Mouse (Mus musculus): Measurements from ENCODE around the gene Garnl3.
"Not testable (repeated sequence)": the region's sequence is repeated elsewhere in the genome, so short reads cannot be mapped to it uniquely, and the experiment has no call there.

Gene Garnl3

DNA sequence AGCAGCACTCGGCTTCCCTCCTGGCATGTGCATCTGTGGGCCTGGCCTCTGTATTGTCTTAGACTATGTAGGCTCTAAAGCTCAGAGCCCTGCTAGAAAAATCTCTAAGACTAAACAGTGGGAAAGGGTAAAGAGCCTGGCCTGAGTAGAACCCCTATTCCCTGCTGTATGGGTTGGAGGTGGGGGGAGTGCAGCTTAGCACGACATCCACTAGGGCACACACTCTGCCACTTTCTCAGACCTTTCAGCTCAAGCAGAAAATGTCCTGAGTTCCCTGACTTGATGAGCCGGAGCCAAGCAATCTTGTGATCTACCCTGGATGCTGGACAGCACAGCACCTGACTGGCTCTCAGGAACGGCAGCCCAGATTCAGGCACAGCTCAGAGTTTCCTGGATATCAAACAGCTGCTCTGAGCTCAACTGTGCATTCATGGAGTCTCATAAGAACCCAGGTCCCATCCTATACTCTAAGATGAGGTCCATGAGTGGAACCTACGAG, 24.9 kb upstream of the Garnl3 start:
- DNase-seq (ENCODE audit: low spot score in 2 of 2) = no peak

DNA sequence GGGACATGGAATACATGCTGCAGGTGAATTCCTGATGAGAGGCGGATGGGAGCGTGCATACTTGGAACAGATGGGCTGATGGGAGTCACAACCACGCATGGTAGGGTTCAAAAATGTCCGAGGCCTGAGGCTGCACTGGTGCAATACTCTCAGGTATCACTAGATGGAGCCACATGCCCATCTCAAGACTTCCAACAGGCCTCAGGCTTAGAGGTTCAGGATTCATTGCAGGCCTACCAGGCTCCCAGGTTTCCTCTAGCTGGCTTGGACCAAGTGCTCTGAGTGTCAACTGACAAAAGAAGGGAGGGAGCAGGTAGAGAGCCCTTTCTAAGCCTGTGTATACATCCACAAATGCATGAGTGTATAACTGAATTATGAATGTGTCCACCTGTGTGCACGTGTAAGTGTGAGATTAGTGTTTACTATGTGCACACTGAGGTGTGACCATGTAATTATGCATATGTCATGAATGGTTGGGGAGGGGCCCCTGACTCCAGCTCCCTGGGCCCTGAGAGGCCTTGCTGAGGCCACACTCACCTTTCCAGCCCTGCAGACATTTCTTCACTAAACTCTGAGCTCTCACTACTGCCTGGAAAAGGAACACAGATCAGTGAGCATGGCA, 23.4 kb upstream of the Garnl3 start:
- peak in 1 of 2 experiments; percentile 89 for DNase-seq (ENCODE audit: low spot score in 2 of 2)

DNA sequence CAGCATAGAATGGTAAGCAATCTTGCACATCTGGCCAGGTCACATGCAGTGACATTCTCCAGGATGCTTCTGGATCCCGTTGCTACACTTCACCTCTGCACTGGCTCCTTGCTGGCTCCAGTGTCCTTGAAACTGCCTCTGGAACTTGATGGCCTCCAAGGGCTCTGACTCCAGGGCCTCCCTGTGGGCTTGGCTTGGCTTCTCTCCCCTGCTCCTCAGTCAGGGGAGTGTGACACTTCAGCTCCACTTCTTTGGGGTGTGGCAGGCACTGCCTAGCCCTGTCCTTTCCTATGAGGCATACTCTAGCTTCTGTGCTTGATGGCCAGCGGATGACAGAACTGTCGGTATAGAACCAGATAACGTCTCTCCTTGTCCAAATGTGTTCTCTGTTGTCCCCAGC, 15.5 kb upstream of the Garnl3 start:
- no peak for DNase-seq (ENCODE audit: low spot score in 2 of 2)

DNA sequence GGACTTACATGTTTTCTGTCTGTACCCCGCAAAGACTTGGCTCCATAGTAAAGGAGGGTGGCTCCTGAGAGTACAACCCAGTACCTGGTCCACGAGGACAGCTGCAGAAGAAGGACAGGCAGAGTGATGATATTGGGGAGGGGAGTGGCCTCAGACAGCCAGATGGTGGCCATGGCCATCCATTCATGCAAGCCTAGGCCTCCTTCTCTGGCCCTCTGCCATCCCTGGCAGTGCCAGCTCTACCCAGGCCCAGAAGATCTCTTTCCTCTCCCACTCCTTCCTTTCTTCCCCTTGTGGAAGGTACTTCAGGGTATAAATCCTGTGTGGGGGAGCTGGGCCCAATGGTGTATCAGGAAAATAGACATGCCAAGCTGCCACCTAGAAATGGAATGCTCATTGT, 11.8 kb upstream of the Garnl3 start:
- no peak for DNase-seq (ENCODE audit: low spot score in 2 of 2)

DNA sequence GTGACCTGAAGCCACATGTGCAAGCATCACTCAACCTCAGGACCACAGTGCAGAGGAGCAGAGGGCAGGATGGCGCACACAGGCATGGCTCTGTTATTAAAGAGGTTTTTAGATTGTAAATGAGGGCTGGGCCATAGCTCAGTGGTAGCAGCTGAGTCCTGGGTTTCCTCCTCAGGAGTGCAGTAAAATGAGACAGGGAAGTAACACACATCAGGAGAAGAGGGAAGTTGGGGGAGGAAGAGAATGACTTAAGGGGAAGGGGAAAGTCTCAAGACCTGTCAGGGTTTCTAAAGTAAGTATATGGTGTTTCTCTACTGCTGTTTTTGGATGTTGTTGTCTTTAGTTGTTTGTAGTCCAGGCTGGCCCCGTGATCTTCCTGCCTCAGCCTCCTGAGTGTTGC, 7.0 kb upstream of the Garnl3 start:
- no peak for DNase-seq (ENCODE audit: low spot score in 2 of 2)

DNA sequence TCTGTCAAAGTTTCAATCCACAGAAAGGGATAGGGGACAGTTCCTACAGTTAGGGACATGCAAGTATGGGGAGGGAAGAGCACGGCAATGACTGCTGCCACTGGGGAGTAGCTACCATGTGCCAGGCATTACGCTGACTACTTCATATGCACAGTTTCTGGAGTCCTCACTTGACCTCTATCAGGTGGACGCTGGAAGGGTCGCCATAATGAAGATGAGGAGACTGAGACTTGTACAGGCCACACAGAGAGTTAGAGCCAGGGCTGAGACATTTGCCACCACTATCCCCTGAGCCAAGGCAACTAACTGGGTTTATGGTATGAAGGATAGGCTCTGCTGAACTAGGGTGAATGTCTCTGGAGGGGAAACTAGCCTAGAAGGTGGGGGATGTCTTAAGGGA, 6.3 kb upstream of the Garnl3 start:
- DNase-seq (ENCODE audit: low spot score in 2 of 2) = no peak

DNA sequence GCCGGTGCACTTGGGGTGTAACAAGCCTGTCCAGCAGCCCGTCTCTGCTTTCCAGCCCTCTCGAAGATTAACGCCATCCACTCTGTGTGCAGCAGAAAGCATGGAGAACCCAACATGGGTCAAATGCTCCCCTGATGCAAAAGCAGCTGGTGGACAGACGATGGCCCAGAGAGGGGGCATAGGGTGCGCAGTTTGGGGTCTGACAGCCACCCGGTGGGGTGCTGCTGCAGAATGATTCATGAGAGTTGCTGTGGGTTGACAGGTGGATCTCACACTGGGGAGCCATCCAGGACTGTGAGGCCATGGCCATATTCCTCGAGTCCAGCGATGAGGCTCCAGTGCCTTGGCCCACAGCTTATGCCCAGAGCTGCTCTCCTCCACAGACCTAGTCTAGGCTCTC, 5.8 kb upstream of the Garnl3 start:
- no peak for DNase-seq (ENCODE audit: low spot score in 2 of 2)

DNA sequence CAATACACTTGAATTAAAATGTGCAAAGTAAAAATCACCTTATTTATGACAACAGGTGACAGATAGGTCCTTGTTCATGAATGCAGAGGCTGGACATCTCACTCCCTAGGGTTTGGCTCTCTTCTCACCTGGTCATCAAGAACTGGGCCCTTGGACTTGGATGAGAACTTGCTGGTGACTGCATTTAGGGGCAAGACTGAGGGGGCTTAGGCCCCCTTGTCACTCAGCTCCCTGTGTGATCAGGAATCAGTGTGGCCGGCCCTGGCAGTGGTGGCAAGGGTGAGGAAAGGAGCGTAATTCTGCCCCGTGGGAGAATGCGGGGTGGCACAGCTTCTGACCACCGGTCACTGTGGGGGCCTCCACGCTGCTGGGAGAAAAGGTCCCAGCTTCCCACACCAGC, 4.9 kb upstream of the Garnl3 start:
- no peak for DNase-seq (ENCODE audit: low spot score in 2 of 2)

DNA sequence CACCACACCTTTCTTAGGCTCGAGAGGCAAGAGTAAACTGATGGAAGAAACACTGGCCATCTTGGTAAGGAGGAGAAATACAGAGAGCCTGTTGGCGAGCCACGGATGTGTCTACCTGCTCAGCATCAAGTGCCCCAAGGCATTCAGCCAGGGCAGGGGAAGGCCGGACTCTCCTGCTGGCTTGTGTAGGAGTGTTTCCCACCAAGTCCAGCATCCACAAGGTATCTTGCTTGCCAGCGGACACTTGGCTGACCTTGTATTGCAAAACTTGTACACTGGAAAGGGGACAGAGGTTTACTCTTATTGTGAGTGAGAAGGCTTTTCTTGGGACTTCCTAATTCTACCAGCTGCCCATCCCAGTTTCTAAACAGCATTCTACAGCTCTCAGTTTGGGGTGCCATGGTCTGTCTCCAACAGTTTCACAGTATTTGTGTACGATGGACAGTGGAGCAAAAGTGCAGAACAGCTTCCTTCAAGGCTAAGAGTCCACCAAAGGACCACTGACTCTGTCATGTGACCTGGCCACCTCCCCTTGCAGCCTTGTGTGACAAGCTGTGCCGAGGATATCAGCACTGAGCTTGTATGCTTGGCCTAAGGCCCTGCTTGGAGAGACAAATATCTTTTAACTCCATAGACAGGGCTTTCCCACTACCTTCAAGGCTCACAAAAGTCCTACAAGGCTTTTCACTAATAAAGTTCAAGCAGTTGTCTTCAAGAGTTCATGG, 3.5 kb upstream of the Garnl3 start:
- no peak for DNase-seq (ENCODE audit: low spot score in 2 of 2)

DNA sequence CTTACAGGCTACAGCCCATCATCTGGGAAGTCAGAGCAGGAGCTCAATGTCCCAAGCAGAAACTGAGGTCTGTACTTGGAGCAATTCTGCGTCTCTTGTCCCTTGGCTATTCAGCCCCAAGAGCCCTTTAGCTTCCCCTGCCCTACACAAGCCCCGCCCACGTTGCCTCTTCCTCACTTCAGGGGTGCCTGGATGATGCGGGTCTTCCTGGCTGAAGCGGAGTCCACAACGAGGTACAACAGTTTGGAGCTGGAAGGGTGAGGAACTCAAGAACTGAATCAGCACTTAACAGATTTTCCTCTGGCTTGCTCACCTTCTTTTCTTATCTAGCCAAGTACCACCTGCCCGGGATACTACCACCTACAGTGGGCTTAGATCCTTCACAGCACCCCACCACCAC, 852 bp upstream of the Garnl3 start:
- peak in 1 of 2 experiments; percentile 33 for DNase-seq (ENCODE audit: low spot score in 2 of 2)

DNA sequence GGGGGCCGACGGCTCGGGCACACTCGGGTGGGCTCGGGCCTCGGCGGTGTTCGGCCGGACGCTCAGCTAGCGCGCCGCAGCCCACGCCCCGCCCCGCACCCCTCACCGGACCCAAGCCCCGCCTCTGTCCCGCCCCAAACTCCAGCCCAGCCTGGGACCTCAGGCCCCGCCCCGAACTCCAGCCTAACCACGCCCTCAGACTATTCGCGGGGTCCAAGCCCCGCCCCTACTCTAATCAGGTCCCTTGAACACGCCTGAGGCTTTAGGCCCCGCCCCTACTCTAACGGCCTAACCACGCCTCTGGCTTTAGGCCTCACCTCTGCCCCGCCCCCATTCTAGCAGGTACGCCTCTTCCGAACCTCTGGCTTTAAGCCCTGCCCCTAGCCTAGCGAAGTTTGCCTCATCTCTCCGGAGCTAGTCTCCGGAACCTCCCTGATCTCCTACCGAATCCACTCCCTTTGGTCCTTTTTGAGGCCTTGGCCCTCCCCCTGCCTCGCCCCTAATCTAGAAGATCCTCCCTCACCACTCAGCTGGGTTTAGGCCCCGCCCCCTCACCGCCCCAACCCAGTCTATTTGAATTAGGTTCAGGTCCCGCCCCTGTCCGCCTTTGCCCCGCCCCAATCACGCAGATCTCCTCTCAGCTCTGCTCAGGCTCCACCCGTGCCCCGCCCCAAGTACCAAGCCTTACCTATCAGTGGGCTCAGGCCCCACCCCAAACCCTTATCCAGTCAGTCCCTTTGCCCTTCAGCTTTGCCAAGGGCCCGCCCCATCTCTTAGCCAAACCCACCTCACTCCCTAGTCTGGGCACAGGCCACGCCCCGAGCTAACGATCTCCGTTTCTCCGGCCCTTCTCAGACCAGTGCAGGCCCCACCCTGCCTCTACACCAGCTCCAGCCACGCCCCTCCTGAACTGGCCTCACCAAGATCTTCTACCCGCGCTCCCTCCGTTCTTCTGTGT, 649 bp downstream of the Garnl3 start:
- DNase-seq (ENCODE audit: low spot score in 2 of 2) = peak; percentile 95 to 96

DNA sequence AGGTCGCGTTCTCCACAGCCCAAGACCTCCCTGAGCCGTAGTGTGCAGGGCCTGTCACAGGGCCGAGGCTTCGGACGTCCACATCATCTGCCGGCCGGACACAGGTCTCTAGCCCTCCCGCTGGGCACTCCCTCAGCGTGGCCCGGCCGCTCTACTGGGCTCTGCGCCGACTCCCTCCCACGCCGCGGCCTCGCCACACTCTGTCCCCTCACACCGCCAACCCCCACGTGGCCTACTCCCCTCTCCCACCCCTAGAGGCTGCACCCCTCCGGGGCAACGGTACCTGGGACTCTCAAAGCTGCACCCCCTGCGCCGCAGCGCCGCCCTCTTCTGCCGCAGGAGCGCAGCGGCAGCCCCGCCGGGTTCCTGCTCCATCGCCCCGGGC, 1.3 kb downstream of the Garnl3 start:
- DNase-seq (ENCODE audit: low spot score in 2 of 2) = no peak

DNA sequence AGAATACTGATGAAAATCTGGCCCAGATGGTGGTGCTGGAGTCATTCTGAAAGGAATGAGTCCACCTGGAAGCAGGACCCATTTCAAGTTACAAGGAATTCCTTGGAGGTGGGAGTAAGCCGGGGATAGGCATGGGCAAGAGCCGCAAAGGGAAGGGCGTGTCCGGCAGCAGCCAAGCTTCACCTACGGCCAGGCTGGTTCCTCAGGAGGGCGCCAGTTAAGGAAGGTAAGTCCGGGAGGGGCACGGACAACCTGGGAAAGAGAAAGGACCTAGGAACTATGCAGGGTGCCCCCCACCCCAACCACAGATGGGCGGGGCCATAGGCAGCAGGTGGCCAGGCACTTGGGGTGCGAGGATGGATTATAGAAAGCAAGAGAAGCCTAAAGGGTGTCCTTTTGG, 1.8 kb downstream of the Garnl3 start:
- DNase-seq (ENCODE audit: low spot score in 2 of 2) = peak in 1 of 2 experiments; percentile 24

DNA sequence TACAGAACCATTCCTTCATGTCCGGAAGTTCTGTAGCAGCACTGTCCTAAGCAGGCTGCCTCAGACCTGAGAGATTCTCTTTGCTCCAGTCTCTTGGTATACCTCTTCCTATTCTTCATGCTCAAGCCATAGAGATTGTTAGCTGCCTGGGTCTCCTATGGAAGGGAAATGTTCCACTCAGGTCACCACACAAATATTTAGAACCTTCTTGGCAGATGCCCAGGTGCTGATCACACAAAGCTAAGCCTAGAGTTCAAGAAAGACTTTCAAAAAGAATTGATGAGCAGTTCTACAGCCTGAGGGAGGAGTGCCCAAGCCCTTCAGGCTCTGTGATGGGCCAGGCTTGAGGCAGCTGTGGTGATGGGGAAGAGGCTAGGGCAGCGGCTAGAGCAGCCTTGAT, 2.4 kb downstream of the Garnl3 start:
- no peak for DNase-seq (ENCODE audit: low spot score in 2 of 2)

DNA sequence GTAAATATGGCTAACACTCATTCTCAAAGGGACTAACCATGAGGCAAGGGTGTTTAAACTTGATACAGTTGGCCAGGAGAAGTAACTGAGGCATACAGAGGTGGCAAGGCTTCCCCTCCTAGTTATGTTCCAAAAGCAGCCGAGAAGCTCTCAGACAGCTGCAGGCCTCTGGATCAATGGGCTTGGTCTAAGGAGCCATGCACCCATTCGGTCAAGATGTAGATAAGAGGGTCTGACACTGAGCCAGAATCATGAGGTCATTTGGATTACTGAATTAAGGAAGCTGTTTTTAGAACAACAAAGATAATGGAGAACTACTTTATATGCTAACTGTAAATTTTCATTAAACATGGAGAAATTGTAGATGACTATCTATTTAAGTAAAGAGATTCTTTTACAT, 4.2 kb downstream of the Garnl3 start:
- DNase-seq (ENCODE audit: low spot score in 2 of 2) = no peak

DNA sequence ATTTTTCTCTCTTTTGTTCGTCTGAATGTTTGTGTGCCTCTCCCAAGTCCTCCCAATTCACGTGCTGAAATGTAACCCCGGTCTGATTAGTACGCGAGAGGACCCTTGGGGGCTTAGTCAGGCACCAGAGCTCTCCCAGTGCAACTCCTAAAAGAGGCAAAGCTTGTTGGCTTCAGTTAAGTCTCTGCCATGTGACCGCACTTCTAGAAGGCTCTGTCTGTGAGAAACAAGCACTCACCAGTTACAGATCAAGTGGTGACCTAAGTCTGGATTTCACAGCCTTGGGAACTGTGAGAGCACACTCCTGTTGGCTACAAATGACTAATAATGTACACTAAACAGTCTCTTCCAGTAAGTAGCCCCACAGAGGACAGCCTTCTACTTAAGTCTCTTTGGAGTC, 8.6 kb downstream of the Garnl3 start:
- DNase-seq (ENCODE audit: low spot score in 2 of 2) = no peak

DNA sequence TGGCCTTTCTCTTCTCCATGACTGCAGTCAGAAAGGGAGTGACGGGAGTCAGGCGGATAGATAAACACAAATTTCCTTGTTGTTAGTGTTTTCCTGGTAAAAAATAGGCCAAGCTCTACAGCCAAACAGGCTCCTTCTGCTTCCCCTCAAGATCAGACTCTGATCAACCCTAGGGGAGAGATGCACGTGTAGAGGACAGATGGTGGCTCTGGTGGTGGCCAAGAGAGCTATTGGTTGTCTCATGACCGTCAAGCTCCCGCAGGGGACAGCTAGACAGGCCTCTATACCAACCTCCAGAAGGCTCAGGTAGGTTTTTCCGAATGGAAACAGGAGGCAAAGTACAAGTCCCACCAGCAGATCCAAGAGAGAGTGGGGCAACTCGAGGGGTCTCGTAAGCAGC, 30.9 kb downstream of the Garnl3 start:
- no peak for DNase-seq (ENCODE audit: low spot score in 2 of 2)

DNA sequence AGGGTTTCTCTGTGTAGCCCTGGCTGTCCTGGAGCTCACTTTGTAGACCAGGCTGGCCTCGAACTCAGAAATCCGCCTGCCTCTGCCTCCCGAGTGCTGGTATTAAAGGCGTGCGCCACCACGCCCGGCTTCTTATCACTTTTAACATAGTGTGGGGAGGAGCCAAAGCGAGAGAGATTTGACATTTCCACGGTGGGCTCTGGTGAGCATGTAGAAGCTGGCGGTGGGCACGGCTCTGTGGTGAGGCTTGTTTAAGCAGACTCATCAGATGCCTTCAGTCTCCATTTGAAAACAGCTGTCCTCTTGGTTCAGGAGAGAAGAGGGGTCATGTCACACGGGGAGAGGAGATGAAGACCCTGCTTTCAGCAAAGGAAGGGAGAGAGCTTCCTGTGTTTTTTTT, 34.1 kb downstream of the Garnl3 start:
- DNase-seq (ENCODE audit: low spot score in 2 of 2) = not testable (repeated sequence)

DNA sequence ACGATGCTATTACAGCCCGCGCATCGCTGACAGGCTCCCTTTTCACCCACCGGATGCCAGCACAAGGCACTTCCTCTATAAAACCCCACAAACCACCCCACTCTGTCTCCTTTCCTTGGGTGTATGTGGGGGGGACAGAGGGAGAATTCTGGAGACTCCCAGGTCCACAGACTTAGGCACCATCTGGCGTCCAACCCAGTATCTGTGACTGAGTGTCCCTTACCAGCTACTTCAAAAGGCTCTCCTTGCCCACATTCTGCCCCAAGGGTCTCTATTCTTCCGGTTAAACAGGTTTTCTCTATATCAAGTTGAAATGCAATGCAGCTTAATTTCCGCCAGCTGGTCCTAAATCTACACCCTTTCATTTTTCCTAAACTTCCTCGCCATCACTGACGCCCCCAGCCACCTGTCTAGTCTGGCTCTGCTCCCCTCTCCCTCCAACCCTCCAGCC, 36.2 kb downstream of the Garnl3 start:
- DNase-seq (ENCODE audit: low spot score in 2 of 2) = peak in 1 of 2 experiments; percentile 47

DNA sequence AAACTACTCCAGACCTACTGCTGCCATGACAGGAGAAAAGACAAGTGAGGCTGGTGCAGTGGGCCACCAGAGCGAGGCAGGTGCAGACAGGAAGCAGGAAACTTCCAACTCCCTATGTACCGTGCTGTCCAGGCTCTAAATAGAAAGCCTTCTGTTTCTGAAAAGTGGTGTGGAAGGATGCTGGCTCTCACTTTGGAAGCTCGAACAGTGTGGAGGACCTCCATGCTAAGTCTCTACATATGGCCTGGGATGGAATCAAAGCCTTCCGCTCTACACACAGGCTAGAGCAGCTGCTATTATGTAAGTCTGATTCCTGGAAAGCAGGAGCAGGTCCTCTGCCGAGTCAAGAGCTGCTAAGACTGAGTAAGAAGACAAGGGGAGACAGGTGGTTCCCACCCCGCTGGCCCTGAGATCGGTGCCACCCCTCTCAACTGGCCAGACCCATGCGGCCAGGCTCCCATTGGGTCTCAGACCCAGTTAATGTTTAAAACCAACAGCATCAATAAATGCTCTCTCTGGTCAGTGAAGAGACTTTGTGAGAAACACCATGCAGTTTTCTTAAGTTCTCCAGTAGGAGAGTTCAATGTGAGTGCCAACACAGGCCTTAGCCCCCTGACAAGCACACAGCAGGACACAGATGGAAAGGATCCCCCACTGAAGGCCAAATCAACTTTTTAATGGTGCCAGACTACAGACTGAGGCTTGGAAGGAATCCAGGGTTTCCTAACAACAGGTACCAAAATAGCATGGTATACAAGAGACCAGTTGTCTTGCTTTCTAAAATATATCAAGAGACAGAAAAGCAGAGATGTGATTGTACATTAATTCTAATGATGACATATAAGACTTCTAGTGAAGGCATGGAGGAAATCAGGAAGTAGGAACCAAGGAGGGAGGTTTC, 40.6 kb downstream of the Garnl3 start:
- peak in 1 of 2 experiments; percentile 65 for DNase-seq (ENCODE audit: low spot score in 2 of 2)

DNA sequence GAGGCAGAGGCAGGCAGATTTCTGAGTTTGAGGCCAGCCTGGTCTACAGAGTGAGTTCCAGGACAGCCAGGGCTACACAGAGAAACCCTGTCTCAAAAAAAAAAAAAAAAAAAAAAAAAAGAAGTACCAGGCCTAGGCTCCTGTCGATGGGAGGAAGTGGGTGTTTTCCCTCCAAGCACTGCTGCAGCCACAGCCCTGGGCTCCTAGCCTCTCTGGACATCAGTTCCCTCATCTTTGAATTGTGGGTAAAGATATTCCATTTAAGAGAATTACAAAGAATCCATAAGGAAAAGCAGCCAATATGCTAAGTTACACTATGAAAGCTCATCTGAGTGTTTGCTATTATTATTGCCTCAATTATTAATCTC, 41.4 kb downstream of the Garnl3 start:
- DNase-seq (ENCODE audit: low spot score in 2 of 2) = not testable (repeated sequence)
